Mouse (Mus musculus) gastrocnemius, postnatal 25 days (tissue): ENCODE data around the gene Ercc6. TPM values are rescaled to one million over a fixed set of nuclear protein-coding genes. Genes with fewer than 3 reads are reported as not detected.
A peak's percentile ranks its signal among the peaks of the same experiment; 100 is the strongest.

Experiments
- DNase-seq: peaks from one replicate; pipeline ENCODE4 v3.0.0; 2022
- total RNA-seq, 2 experiments: library from RNA; stranded (reverse); gene quantifications; 1 replicate in 1 of 2; 2 replicates in 1 of 2; pipeline ENCODE4 v1.2.3; 2021

The Ercc6 gene
- total RNA-seq, 2 experiments from 2014 or later, result 3.8 to 4.0 TPM

DNA sequence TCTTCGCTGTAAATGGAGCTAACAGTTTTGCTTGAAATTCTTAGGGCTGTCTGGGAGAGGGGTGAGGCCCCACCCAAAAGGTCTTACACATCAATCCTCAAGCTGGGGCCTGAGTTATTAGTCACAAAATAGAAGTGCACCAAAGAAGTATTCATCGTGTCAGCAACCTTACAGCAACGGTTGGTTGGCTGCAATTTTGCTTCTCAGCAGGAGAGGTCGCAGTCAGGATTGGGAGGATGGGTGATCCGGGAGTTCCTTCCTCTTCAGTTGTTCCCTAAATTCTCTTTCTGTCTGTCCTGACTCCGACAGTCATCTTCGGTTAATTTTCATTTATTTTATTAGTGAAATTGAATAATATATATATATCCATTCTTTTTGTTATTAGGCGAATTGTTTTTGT, 59.2 kb downstream of the Ercc6 start:
- no peak for DNase-seq

DNA sequence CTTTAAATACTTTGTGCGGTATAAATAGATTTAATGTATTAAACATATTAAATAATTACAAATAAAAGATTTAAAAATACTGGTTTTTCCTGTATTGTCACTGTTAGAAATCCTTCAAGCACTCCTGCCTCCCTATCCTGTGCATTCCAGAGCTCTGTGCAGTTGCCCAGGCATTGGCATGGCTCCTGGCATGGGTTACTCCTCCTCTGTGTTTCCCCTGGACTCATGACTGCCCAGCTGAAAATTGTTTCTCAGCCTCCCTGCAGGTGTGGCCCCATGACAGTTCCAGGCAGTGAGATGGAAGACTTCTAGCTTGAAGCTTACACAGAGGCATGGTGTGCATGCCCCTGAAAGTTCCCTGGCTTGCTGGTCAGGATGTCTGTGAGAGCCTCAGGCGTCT, 65.1 kb downstream of the Ercc6 start:
- DNase-seq, result no peak

DNA sequence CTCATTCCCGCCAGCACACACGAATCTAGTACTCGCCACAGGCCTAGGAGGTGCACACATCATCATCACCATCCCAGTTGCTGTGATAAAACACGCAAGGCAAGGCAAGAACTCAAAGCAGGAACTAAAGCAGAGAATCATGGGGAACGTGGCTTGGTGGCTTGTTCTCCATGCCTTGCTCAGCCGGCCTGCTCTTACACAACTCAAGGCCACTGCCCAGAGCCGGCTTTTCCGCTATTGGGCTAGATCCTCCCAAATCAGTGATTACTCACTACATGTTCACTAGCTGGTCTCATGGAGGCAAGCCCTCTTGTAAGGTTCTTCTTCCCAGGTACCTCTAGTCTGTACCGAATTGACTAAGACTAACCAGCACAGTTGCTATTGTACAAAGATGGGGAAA, 70.4 kb downstream of the Ercc6 start:
- DNase-seq, result no peak

DNA sequence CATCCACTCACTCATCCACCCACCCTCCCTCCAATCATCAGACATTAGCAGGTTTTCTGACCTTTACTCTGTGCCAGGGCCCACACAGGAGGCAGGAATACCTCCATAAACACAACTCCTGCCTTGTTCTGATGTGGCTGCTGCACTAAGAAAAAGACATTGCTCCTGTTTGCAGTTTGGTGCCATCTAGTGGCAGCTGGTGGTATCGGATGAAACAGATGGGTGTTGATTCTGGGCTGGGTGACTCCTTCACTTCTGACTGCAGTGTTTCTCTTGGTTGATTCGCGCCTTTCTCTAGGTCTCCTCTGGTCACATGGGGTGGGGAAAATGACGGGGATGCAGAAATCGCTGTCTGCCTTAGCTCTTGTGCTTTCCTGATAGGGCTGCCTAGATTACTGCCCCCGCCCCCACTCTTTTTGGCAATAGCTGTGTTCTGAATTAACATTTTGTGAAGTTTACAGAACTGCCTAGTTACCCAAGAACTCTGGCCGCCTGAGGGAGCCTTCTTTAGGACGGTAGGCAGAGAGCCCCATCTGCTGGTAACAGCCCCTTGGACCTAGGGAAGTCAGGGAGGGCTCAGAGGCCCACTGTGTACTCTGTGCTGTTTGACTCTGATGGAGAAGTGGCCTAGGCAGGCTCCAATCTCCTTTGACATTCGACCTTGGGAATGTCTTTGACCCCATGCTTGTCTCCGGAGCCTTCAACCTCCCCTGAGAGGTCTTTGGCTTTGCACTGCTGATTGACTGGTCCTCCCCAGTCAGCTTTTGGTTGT, 73.9 kb downstream of the Ercc6 start:
- DNase-seq, result no peak

DNA sequence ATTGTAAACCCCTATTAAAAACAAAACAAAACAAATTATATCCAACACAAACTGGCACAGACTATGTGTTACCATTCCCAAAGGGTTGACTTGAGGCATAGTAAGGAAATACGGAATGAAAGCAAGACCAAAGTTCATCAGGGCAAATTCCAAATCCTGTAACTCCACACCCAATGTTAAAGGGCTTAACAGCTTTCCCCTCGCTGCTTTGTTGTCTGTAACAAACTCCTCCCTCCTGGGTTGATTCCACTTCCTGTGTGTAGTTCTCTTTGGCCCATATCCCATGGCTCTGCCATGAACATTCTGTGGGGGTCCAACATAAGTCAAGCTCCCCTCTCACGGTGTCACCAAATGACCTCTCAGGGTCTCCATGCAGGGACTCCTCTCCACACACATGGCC, 77.1 kb downstream of the Ercc6 start:
- no peak for DNase-seq

DNA sequence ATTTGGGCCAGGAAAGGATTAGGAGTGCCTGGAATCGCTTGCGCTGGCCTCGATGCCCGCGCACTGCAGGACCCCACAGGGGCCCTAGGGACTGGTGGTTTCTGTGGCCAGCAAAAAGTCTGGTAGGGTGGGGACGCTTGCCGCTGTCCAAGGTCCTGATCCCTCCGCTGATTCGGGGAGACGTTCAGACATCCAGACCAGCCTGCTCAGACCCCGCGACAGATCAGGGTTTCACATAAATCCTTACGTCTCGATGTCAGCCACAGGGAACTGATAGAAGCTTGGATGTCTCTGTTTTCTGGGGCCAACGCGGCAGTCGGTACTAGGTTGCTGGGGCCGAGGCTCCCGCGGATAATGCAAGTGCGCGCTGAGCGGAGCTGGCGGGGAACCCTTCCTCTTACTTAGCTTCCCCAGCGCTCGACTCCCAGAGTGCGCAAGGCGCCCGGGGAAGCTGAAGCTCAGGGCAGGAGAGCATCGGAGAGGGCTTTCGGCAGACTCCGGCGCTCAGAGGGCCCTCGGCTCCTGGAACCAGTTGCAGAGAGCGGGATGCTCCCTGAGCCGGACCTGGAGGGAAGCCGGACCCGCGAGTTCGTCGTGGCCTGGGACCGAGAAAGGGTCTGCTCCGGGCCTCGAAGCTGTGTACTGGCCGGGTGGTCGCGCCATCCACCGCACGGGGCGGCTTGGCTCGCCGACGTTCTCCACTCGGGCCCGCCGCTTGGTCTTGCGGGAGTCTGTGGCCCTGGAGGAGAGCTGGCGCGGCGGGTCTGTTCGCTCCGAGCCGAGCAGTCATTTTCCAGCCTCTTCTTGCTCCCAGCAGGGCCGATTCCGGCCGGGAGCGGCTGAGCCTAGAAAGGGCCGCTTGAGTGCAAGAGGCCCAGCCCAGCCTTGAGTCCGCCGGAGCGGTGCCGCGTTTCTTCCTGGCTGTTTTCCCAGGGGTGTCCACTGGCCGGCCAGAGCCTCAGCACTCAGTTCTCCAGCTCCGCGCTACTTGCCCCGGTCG, 84.2 kb downstream of the Ercc6 start:
- peak; percentile 36 for DNase-seq

DNA sequence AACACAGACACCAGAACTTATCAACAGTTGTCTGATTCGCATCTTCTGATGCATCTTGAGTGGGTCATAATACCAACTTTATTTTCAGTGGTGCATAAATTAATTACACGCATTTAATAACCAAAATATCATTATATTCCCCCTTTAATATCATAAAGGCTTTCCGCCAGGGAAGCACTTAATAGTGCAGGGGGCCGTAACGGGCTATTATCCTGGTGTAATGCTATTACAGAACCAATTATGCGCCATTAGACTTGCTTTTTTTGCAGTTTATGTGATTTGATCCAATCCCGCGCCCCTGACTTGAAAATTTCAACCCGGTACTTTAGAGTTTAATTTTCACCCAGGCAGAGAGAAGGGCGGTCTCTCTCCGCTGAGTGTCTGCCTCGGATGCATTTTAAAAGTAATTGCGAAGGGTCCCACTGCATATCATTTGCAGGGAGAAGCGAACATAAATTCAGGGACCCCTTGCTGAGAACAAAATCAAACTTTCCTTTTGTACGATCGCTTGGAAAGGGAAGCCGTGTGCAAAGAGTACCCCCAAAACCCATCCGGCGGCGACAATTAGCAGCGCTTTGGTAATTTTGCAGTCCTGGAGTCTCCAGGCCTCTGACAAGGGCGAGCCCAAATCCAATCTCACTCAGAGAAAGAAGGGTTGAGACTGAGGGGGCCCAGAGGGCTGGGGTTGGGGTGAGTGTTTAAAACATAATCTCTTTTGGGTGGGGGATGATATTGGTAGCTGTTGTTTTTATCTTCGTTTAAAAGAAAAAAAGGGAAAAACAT, 85.3 kb downstream of the Ercc6 start:
- DNase-seq, result no peak

DNA sequence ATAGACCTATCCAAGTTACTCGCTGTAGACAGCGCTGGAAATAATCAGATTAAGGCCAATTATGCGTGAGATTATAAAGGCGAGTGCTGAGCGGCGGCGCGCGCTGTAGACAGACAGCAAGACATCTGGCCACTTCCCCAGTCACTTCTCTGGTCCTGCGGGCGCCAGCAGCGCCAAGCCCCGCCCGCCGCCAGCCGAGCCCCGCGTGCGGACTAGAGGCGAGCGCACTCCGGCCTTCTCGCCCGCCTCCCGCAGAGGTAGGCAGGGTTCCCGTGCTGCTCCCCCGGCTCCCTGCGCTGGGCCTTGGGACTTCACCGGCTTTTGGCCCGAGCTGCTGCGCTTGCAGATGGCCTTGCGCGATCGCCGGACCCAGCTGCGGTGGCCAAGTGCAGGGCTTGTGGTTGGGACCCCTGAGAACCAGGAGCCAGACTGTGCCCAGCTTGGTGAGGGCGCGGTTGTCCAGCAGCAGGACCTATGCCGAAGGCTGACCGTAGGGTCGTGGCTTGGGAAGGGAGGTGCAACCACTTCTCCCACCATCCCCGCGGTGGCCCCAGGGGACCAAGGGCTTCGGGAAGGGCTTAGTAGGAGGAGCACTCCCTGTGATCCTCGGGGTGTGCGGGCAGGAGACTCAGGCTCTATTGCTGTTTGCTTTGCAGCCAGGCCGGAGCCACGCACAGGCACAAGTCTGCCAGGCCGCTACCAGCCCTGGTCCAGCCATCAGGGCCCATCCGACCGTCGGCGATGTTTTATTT, 86.1 kb downstream of the Ercc6 start, which contains the start of gene Prrxl1:
Gene Prrxl1 (plus strand): TSS at position 118 of the 752 bp plus-strand sequence.
- DNase-seq, result no peak

DNA sequence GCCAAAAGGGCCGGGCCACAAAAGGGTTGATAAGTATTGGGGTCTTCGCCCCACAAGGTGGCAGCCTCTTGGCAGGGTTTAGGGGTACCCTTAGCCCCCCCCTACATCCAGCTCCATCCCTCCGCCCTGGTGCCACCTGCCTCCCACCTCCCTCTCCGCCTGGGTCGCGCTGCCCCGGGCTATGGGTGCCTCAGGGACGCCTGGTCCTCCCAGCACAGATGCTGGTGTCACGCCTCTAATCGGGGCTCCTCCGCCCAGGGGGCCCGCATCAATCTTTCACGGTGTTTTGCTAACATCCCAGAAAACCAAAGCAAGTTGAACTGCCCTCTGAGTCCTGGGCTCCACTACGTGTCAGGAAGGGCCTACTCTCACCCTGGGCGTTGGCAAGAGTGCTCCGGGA, 86.8 kb downstream of the Ercc6 start:
- DNase-seq, result no peak

DNA sequence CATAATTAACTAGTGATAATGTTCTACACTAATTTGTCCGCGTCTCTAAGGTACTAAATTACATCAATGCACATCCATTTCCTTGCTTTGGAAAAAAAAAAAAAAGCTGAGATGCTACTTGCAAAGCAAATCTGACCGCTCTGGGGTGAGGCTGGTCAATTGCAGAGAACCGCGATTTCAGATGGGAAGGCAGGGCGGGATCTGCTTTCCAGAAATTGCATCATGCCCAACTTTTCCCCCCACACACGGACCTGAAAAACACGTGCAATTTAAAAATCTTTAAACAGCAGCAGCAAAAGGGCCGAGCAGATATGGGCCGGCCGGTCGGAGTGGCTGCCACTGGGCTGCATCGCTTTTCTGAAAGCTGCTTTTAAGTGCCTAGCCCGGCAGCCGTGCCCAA, 92.2 kb downstream of the Ercc6 start:
- no peak for DNase-seq

DNA sequence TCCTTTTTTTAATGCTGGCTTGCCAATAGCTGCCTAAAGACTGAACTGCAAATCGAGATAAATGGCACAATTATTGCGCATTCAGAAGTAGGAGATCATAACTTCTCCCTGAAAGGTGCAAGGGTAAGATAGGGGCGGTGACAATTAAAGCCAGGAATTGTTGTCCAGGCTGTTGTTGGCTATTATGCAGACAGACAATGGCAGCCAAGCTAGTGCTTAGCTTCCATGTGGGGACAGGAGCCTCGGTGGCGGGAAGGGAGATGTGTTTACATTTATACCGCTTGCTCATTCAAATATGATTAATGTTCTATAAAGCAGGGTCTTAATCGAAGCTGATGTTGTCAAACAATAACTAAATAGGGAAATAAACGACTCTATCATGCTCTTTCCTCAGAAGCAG, 93.0 kb downstream of the Ercc6 start:
- no peak for DNase-seq

DNA sequence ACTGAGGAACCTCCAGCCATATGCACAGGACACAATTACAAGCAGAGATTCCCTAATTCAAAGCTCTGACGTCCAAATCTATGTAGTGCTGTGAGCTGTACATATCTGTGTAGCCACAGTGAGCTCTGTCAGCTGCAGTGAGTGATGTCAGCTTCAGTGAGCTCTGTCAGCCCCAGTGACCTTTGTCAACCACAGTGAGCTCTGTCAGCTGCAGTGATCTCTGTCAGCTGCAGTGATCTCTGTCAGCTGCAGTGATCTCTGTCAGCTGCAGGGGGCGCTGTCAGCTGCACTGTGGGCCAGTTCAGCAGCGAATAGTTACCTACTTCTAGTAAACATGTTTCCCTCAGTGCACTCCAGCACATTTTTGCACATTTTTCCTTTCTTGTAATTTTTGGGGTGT, 96.1 kb downstream of the Ercc6 start:
- DNase-seq, result no peak

DNA sequence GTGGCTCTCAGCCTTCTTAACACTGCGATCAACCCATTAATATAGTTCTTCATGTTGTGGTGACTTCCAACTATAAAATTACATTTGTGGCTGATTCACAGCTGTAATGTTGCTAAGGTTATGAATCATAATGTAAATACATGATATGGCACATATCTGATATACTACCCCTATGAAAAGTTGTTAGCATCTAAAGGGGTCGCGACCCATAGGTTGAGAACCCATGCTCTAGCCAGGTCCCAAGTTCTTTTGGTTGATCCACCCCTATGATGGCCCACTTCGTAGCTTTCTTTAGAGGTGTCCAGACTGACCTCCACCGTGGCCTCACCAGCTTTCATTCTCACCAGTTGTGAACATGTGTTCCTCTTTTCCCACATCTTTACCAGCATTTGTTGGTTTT, 103.9 kb downstream of the Ercc6 start:
- no peak for DNase-seq

DNA sequence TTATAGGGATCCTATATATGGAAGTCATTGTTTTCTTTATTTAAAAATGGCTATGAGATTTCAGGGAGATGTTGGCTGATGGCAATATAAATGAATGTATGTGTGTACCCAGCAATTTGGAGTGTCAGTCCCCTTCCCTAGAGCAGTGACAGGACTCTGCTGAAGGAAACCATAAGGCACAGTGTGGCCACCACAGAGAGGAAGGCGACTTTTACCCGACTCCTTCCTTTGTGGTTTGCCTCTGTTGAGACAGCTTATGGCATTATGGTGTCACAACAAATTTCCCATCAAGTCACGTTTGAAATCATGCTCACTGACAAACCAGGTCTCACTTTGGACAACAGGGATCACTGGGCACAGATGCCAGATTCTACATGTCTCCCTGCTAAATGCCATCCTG, 110.9 kb downstream of the Ercc6 start:
- DNase-seq, result no peak

DNA sequence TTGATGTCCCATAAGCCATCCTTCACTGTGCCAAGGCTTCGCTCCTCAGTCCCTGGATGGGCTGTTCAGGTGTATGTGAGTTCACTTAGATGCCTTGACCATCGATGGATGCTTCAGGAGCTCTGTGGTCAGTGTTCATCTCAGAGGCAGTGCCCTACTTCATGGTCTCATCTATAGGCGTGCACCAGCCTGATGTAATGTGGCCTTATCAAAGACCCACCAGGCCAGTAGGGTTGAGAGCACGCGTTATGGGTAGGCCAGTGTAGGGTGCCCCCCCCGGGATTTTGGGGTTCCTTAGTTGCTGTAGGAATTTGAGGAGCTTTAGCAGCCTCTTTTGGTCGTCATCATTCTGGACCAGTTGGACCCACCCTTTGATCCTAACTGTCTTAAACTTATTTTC, 111.5 kb downstream of the Ercc6 start:
- DNase-seq, result no peak

DNA sequence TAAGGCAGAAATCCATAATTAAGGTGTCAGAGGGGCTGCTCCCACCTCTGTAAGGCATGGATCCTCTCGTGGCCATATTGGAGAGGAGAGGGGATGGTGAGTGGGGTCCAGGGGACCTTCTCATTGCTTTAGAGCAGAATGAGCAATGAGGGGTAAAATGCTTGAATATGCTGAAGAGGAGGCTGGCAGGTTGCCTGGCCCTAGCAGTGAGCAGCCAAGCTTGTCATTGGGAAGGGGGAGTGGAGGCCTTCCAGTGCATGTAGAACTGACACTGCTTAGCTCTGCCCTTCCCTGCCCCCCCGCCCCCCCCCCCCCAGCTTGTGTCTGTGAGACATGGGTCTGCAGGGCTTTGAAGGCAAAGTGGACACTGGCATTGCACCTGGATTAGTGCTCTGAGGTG, 114.0 kb downstream of the Ercc6 start:
- no peak for DNase-seq

DNA sequence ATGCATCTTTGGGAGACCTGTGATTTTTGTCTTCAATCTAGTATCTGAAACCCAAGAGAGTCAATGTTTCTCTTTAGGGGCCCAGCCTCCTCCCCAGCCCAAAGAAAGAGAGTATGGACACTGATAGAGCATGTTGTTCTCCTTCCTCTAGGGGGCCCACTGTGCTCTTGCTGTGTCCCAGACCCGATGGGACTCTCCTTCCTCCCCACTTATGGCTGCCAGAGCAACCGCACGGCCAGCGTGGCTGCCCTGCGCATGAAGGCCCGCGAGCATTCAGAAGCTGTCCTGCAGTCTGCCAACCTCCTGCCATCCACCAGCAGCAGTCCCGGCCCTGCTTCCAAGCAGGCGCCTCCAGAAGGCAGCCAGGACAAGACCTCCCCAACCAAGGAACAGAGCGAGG, 115.3 kb downstream of the Ercc6 start:
- DNase-seq, result no peak
